Mouse (Mus musculus): Measurements from ENCODE around the gene Uchl4. TPM values are rescaled to one million over a fixed set of nuclear protein-coding genes. Genes with fewer than 3 reads are reported as not detected.

Gene Uchl4
- polyA plus RNA-seq, 1 experiment: not detected

GRCm38 (mm10) chr9:64207509-64208084 is 27.4 kb upstream of the Uchl4 start:
- DNase-seq: no peak
- no peak overlapping the region for H3K4me3 ChIP-seq (replicated peaks; ENCODE audit: extremely low read depth, low read depth, low read length)
- WGBS: 62% methylated on average over 3 of the region's 3 CpGs
- 0 out of 2 replicates have a peak, but pooled peaks cover 2% of the 10 kb centered on the region for H3K4me1 ChIP-seq (ENCODE audit: control insufficient read depth, insufficient read depth, low read length)
- TF ChIP-seq POLR2A (IDR thresholded peaks at IDR 0.05; ENCODE audit: borderline replicate concordance, extremely low read depth, low read depth, low read length): no peak
- TF ChIP-seq CTCF (IDR thresholded peaks at IDR 0.05; ENCODE audit: insufficient read depth, low read length): no peak

GRCm38 (mm10) chr9:64214452-64214851 is 20.5 kb upstream of the Uchl4 start:
- TF ChIP-seq POLR2A (IDR thresholded peaks at IDR 0.05; ENCODE audit: borderline replicate concordance, extremely low read depth, low read depth, low read length) (no peak), CTCF (IDR thresholded peaks at IDR 0.05; ENCODE audit: insufficient read depth, low read length) (no peak)
- 94% methylated on average over 17 of the region's 17 CpGs for WGBS
- H3K4me1 ChIP-seq (ENCODE audit: control insufficient read depth, insufficient read depth, low read length): peaks cover 5% of the 10 kb centered on the region
- H3K4me3 ChIP-seq (replicated peaks; ENCODE audit: extremely low read depth, low read depth, low read length): no peak overlapping the region
- DNase-seq: no peak

- DNase-seq: no peak
- no peak overlapping the region for H3K4me3 ChIP-seq (replicated peaks; ENCODE audit: extremely low read depth, low read depth, low read length)
- TF ChIP-seq CTCF (IDR thresholded peaks at IDR 0.05; ENCODE audit: insufficient read depth, low read length) (no peak), POLR2A (IDR thresholded peaks at IDR 0.05; ENCODE audit: borderline replicate concordance, extremely low read depth, low read depth, low read length) (no peak)
- H3K4me1 ChIP-seq (ENCODE audit: control insufficient read depth, insufficient read depth, low read length): peaks cover 8% of the 10 kb centered on the region
- 33% methylated on average over 4 of the region's 4 CpGs for WGBS
Observed at GRCm38 (mm10) chr9:64216090-64216489, 18.9 kb upstream of the Uchl4 start.

GRCm38 (mm10) chr9:64216641-64217040 is 18.4 kb upstream of the Uchl4 start:
- H3K4me3 ChIP-seq (replicated peaks; ENCODE audit: extremely low read depth, low read depth, low read length): no peak overlapping the region
- 87% methylated on average over 2 of the region's 2 CpGs for WGBS
- no peak for DNase-seq
- peaks cover 8% of the 10 kb centered on the region for H3K4me1 ChIP-seq (ENCODE audit: control insufficient read depth, insufficient read depth, low read length)
- TF ChIP-seq CTCF (IDR thresholded peaks at IDR 0.05; ENCODE audit: insufficient read depth, low read length) (no peak), POLR2A (IDR thresholded peaks at IDR 0.05; ENCODE audit: borderline replicate concordance, extremely low read depth, low read depth, low read length) (no peak)

- TF ChIP-seq CTCF (IDR thresholded peaks at IDR 0.05; ENCODE audit: insufficient read depth, low read length) (no peak), POLR2A (IDR thresholded peaks at IDR 0.05; ENCODE audit: borderline replicate concordance, extremely low read depth, low read depth, low read length) (no peak)
- DNase-seq: no peak
- peaks cover 10% of the 10 kb centered on the region for H3K4me1 ChIP-seq (ENCODE audit: control insufficient read depth, insufficient read depth, low read length)
- H3K4me3 ChIP-seq (replicated peaks; ENCODE audit: extremely low read depth, low read depth, low read length): no peak overlapping the region
Observed at GRCm38 (mm10) chr9:64217887-64218286, 17.1 kb upstream of the Uchl4 start.

GRCm38 (mm10) chr9:64219305-64219704 is 15.7 kb upstream of the Uchl4 start:
- no peak for DNase-seq
- no peak for TF ChIP-seq POLR2A (IDR thresholded peaks at IDR 0.05; ENCODE audit: borderline replicate concordance, extremely low read depth, low read depth, low read length)
- TF ChIP-seq CTCF (IDR thresholded peaks at IDR 0.05; ENCODE audit: insufficient read depth, low read length): no peak
- no peak overlapping the region for H3K4me3 ChIP-seq (replicated peaks; ENCODE audit: extremely low read depth, low read depth, low read length)
- peaks cover 10% of the 10 kb centered on the region for H3K4me1 ChIP-seq (ENCODE audit: control insufficient read depth, insufficient read depth, low read length)
- WGBS: 78% methylated on average over 1 of the region's 1 CpGs

- 89% methylated on average over 10 of the region's 10 CpGs for WGBS
- Histone ChIP-seq H3K4me1 (ENCODE audit: control insufficient read depth, insufficient read depth, low read length) (peaks cover 10% of the 10 kb centered on the region), H3K4me3 (replicated peaks; ENCODE audit: extremely low read depth, low read depth, low read length) (no peak overlapping the region)
- TF ChIP-seq POLR2A (IDR thresholded peaks at IDR 0.05; ENCODE audit: borderline replicate concordance, extremely low read depth, low read depth, low read length): no peak
- TF ChIP-seq CTCF (IDR thresholded peaks at IDR 0.05; ENCODE audit: insufficient read depth, low read length): no peak
- no peak for DNase-seq
Observed at GRCm38 (mm10) chr9:64219772-64220420, 15.1 kb upstream of the Uchl4 start.

- Histone ChIP-seq H3K4me3 (replicated peaks; ENCODE audit: extremely low read depth, low read depth, low read length) (no peak overlapping the region), H3K4me1 (ENCODE audit: control insufficient read depth, insufficient read depth, low read length) (peaks cover 10% of the 10 kb centered on the region)
- TF ChIP-seq CTCF (IDR thresholded peaks at IDR 0.05; ENCODE audit: insufficient read depth, low read length) (no peak), POLR2A (IDR thresholded peaks at IDR 0.05; ENCODE audit: borderline replicate concordance, extremely low read depth, low read depth, low read length) (no peak)
- 66% methylated on average over 1 of the region's 1 CpGs for WGBS
- no peak for DNase-seq
Observed at GRCm38 (mm10) chr9:64220603-64221002, 14.4 kb upstream of the Uchl4 start.

- H3K4me3 ChIP-seq (replicated peaks; ENCODE audit: extremely low read depth, low read depth, low read length): no peak overlapping the region
- no peak for DNase-seq
- peaks cover 8% of the 10 kb centered on the region for H3K4me1 ChIP-seq (ENCODE audit: control insufficient read depth, insufficient read depth, low read length)
- TF ChIP-seq POLR2A (IDR thresholded peaks at IDR 0.05; ENCODE audit: borderline replicate concordance, extremely low read depth, low read depth, low read length): no peak
- TF ChIP-seq CTCF (IDR thresholded peaks at IDR 0.05; ENCODE audit: insufficient read depth, low read length): no peak
- 63% methylated on average over 4 of the region's 4 CpGs for WGBS
Observed at GRCm38 (mm10) chr9:64221480-64221879, 13.5 kb upstream of the Uchl4 start.

GRCm38 (mm10) chr9:64222098-64222497 is 12.9 kb upstream of the Uchl4 start:
- TF ChIP-seq CTCF (IDR thresholded peaks at IDR 0.05; ENCODE audit: insufficient read depth, low read length) (no peak), POLR2A (IDR thresholded peaks at IDR 0.05; ENCODE audit: borderline replicate concordance, extremely low read depth, low read depth, low read length) (no peak)
- DNase-seq: no peak
- Histone ChIP-seq H3K4me1 (ENCODE audit: control insufficient read depth, insufficient read depth, low read length) (peaks cover 8% of the 10 kb centered on the region), H3K4me3 (replicated peaks; ENCODE audit: extremely low read depth, low read depth, low read length) (no peak overlapping the region)
- 64% methylated on average over 2 of the region's 2 CpGs for WGBS
